Mouse (Mus musculus): ENCODE data around the gene 2210016L21Rik. TPM values are rescaled to one million over a fixed set of nuclear protein-coding genes. Genes with fewer than 3 reads are reported as not detected.
A peak's percentile ranks its signal among the peaks of the same experiment; 100 is the strongest.
"Not testable (repeated sequence)": the region's sequence is repeated elsewhere in the genome, so short reads cannot be mapped to it uniquely, and the experiment has no call there.

The 2210016L21Rik gene
- total RNA-seq (2014; fragmentation: Nextera tagmentation), result 9.0 and 12.3 TPM in 2 replicates
- 10.7 and 14.2 TPM in 2 replicates for total RNA-seq (2017)

GRCm38 (mm10) chr5:114942074-114942765 lies at the start of gene 2210016L21Rik:
2210016L21Rik (plus strand) TSS chr5:114942158.
- ATAC-seq (replicated peaks; ENCODE audit: poor library complexity, severe bottlenecking), result peak; percentile 99

GRCm38 (mm10) chr5:114895542-114895941 lies 46.4 kb upstream of the 2210016L21Rik start:
- ATAC-seq (replicated peaks; ENCODE audit: poor library complexity, severe bottlenecking), result no peak

GRCm38 (mm10) chr5:114896688-114897373 lies 45.1 kb upstream of the 2210016L21Rik start, which contains the start of gene Oasl2:
Oasl2 (plus strand) TSS chr5:114896936.
- peak; percentile 7; the same call in 1 of the 2 replicates for ATAC-seq (replicated peaks; ENCODE audit: poor library complexity, severe bottlenecking)

- peak; percentile 83 for ATAC-seq (replicated peaks; ENCODE audit: poor library complexity, severe bottlenecking)
Observed at GRCm38 (mm10) chr5:114897374-114897793, 44.6 kb upstream of the 2210016L21Rik start.

GRCm38 (mm10) chr5:114898857-114899256 lies 43.1 kb upstream of the 2210016L21Rik start:
- no peak for ATAC-seq (replicated peaks; ENCODE audit: poor library complexity, severe bottlenecking)

- ATAC-seq (replicated peaks; ENCODE audit: poor library complexity, severe bottlenecking), result peak; percentile 81
Observed at GRCm38 (mm10) chr5:114902413-114902812, 39.5 kb upstream of the 2210016L21Rik start.

GRCm38 (mm10) chr5:114908598-114909305 lies 33.2 kb upstream of the 2210016L21Rik start:
- no peak for ATAC-seq (replicated peaks; ENCODE audit: poor library complexity, severe bottlenecking)

GRCm38 (mm10) chr5:114913686-114914085 lies 28.3 kb upstream of the 2210016L21Rik start:
- no peak for ATAC-seq (replicated peaks; ENCODE audit: poor library complexity, severe bottlenecking)

- no peak for ATAC-seq (replicated peaks; ENCODE audit: poor library complexity, severe bottlenecking)
Observed at GRCm38 (mm10) chr5:114914855-114915254, 27.1 kb upstream of the 2210016L21Rik start.

GRCm38 (mm10) chr5:114915854-114916253 lies 26.1 kb upstream of the 2210016L21Rik start:
- peak; percentile 58 for ATAC-seq (replicated peaks; ENCODE audit: poor library complexity, severe bottlenecking)

GRCm38 (mm10) chr5:114916777-114917176 lies 25.2 kb upstream of the 2210016L21Rik start:
- peak; percentile 67 for ATAC-seq (replicated peaks; ENCODE audit: poor library complexity, severe bottlenecking)

- ATAC-seq (replicated peaks; ENCODE audit: poor library complexity, severe bottlenecking), result not testable (repeated sequence)
Observed at GRCm38 (mm10) chr5:114917357-114917756, 24.6 kb upstream of the 2210016L21Rik start.

- ATAC-seq (replicated peaks; ENCODE audit: poor library complexity, severe bottlenecking), result peak; percentile 88
Observed at GRCm38 (mm10) chr5:114921551-114922365, 20.2 kb upstream of the 2210016L21Rik start.

GRCm38 (mm10) chr5:114922366-114922731 lies 19.6 kb upstream of the 2210016L21Rik start:
- ATAC-seq (replicated peaks; ENCODE audit: poor library complexity, severe bottlenecking), result peak; percentile 25

- peak; percentile 33 for ATAC-seq (replicated peaks; ENCODE audit: poor library complexity, severe bottlenecking)
Observed at GRCm38 (mm10) chr5:114922998-114923473, 18.9 kb upstream of the 2210016L21Rik start, which contains the start of gene Oasl1. Oasl1 (plus strand) TSS chr5:114923240.

- ATAC-seq (replicated peaks; ENCODE audit: poor library complexity, severe bottlenecking), result no peak
Observed at GRCm38 (mm10) chr5:114926153-114926684, 15.7 kb upstream of the 2210016L21Rik start.

- ATAC-seq (replicated peaks; ENCODE audit: poor library complexity, severe bottlenecking), result no peak
Observed at GRCm38 (mm10) chr5:114926753-114927152, 15.2 kb upstream of the 2210016L21Rik start.

- no peak for ATAC-seq (replicated peaks; ENCODE audit: poor library complexity, severe bottlenecking)
Observed at GRCm38 (mm10) chr5:114931626-114932025, 10.3 kb upstream of the 2210016L21Rik start.

- no peak for ATAC-seq (replicated peaks; ENCODE audit: poor library complexity, severe bottlenecking)
Observed at GRCm38 (mm10) chr5:114933206-114933605, 8.8 kb upstream of the 2210016L21Rik start.
